Mouse (Mus musculus): Measurements from ENCODE around the gene Cpt1b. TPM values are rescaled to one million over a fixed set of nuclear protein-coding genes. Genes with fewer than 3 reads are reported as not detected.

The Cpt1b gene
- 2.1 and 6.9 TPM in 2 replicates for total RNA-seq (2015; ENCODE audit: low replicate concordance)
- total RNA-seq (2017; ENCODE audit: low replicate concordance): 0.84 and 4.4 TPM in 2 replicates

DNA sequence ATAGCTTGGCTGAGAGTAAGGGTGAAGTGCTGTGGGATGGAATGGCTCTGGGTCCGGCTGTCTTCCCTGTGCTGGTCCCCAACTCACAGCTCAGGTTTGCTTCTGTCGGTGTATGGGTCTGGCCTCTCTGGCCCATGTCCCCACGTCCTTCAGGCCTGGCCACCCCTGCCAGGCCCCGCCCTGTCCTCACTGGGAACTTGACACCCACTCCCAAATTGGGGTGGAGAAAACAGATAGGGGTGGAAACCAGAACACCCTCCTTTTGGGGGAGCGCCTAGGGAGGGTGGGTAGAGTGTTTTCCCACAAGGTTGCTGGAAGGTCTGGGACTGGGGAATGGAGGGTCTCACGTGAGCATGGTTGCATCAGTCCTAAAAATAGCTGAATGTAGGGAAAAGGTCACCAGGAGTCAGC lies at the start of gene Cpt1b:
Gene Cpt1b, minus strand, starts transcription at position 153 of the 411 bp plus-strand sequence.
- no peak for ATAC-seq (replicated peaks; ENCODE audit: low FRiP score, poor library complexity, severe bottlenecking)

DNA sequence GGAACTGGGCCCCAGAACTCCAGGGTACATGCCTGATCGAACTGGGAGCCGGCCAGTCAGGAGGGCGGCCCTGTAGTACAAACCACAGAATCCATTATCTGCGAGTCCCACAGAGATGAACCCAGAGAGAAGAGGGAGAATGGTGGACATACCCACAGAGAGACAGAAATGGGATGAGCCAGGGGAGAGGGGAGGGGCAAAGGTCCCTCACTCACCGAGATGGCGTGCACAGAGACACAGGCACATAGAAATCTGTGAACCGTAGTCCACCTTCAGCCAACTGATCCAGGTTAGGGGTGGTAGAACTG lies 49.6 kb upstream of the Cpt1b start:
- ATAC-seq (replicated peaks; ENCODE audit: low FRiP score, poor library complexity, severe bottlenecking): no peak

DNA sequence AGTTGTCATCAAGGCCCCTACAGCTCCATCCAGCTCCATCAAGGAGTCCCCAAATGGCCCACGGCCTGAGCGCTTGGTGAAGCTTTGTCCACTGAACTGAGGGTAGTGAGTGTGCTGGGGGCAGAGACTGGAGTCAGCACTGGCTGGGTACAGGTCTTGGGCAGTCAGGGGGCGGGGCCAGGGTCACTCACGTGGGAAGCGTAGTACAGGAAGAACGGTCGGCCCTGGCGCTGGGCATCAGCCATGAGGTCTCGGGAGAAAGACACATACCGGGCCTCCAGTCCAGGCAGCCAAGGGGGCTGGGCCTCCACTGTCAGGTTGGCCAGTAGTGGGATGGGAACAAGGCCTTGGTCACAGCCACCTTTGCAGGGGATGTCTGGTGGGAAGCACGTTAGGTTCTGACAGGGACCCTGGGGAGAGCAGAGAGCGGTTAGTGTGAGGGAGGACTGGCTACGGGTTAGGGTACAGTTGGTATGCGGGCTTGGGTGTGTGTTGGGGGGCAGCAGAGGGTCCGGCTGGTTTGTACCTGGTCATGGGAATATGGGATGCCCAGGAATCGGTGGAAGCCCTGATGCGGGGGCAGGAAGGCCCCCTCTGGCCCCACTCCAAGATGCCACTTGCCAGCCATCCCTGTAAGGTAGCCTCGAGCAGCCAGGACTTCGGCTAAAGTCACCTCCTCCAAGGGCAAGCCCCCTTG lies 49.1 kb upstream of the Cpt1b start:
- ATAC-seq (replicated peaks; ENCODE audit: low FRiP score, poor library complexity, severe bottlenecking): no peak

DNA sequence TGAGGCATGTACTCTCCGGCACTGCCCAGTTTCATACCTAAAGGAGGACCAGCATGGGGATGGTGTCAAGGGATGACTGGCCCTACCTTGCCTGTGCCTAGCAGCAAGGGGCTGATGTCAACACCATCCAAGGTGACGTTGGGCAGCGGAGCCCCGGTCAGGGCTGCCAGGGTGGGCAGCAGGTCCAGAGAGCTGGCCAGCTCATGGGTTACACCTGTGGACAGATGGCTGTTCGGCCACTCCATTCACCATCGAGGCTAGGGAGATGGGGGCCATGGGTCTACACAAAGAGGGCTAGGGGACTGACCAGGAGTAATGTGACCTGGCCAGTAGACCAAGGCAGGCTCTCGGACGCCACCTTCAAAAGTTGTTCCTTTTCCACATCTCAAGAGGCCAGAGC lies 48.3 kb upstream of the Cpt1b start:
- ATAC-seq (replicated peaks; ENCODE audit: low FRiP score, poor library complexity, severe bottlenecking): no peak

DNA sequence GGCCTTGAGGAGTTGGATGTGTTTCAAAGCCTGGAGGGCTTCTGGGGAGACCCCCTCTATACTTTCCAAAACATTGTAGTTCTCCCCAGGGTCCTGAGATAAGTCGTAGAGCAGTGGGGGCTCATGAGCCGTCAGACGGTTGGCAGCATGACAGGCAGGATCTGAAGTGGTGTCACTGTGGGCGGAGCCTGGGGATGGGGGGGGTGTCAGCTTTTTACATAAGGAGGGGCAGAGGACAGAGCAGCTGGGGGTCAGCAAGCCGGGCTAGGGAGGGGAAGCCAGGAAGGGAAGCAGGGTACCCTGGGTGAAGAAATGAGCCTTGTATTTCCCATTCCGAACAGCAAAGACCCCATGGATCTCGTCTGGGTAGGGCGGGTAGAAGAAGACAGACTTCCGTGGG lies 47.7 kb upstream of the Cpt1b start:
- ATAC-seq (replicated peaks; ENCODE audit: low FRiP score, poor library complexity, severe bottlenecking): no peak

DNA sequence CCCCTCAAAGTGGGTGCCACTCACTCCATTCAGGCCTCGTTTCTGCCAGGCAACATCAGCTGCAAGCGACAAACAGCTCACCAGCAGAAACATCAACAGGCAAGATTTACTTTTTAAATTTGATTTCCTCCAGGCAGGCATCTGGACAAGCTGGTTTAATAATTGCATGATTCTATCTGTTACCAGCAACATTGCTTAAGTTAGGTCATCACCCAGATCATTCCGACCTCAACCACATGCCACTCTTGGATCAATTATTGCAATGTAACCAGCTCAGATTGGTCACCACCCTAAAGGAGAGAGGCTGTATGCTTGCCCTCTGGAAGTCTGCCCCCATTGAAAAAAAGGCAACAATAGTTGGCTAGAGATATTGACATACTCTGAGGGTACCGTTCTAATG lies 45.8 kb upstream of the Cpt1b start:
- no peak for ATAC-seq (replicated peaks; ENCODE audit: low FRiP score, poor library complexity, severe bottlenecking)

DNA sequence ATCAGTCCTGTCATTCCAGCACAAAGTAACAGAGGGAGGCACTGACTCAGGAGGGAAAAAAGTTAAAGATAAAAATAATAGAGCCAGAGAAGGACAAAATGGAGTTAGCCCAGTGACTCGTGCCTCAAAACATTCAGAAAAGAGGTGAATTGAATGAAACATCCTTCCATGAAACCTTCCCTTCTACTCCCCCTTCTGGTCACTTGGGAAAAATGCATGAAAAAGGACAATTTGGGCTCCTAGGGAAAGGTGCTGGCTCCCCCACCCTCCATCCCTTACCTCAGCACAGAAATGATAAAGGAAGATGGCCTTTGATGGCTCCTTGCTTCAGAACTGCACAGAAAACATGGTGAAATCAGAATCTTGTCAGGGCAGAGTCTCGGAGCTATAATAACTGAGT lies 42.9 kb upstream of the Cpt1b start:
- ATAC-seq (replicated peaks; ENCODE audit: low FRiP score, poor library complexity, severe bottlenecking): no peak

DNA sequence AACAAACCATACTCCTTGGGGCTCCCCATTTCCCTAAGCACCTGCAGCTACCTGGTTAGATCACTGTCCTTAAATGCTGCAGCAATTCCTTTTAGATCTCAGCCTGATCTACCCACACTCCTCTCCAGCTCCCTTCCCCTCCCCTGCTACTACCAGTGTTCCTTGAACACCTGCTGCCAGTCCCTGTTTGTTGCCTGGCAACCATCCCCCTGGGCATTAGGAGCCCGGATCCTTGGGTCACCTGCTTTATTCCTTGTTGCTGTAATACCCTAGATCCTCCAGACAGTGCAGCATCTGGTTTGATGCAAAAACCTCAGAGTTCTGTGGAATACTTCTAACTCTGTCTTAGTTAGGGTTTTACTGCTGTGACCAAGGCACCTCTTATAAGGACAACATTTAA lies 39.4 kb upstream of the Cpt1b start:
- ATAC-seq (replicated peaks; ENCODE audit: low FRiP score, poor library complexity, severe bottlenecking): no peak

DNA sequence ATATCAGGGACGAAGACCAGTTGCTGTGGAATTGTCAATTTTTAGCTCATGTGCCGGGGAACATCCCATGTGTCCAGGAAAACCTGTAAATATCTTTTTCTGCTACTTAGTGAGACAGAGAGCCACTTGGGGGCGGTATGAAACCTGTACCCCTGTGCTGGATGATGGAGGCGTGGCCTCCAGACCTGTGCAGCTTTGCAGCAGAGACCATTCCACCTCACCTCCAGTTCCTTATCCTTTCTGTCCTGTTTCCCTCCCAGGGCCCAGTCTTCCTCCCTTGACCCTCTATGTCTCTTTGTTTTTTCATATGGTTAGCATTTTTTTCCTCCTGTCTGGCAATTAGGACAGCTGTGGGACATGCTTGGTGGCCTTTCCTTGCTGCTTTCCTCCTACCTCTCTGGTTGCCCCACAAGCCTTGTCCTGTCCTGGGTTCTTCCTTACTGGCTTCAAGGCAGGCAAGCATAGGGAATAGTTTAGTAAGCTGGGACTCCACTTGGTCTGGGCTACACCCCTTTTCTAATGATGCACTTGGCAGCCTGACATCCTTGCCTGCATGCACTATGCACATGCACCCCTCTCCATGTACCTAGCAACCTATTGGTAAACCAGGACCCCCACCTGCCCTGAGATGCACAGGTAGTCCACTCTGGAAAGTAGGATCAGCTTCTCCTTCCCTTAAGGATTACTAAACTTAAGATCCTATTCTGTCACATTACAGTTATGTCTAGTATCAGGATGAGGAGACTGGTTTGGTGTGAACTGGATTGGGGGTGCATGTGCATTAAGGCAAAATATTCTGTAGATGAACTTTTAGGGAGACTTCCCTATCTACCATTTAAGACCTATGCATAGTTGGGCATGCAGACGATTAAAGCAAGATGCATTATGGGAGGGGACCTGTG lies 37.9 kb upstream of the Cpt1b start:
- no peak for ATAC-seq (replicated peaks; ENCODE audit: low FRiP score, poor library complexity, severe bottlenecking)

DNA sequence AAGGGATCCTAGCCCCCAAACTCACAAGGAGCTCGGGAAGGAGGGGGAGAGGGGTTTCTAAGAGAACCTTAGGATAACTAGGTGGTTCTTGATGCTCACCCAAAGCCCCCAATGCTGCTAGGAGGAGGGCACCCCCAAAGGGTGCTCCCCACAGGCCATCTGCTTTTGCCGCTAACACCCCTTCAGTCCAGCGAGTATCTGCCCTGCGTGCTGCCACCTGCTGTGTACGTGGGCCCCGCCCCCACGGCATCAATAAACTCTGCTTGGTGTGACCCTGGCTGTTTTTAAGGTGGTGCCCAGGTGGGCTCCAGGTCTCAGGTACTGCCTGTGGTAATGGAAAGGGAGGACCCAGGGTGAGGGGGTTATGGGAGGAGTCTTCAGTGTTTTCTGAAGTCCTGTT lies 36.5 kb upstream of the Cpt1b start:
- ATAC-seq (replicated peaks; ENCODE audit: low FRiP score, poor library complexity, severe bottlenecking): no peak

DNA sequence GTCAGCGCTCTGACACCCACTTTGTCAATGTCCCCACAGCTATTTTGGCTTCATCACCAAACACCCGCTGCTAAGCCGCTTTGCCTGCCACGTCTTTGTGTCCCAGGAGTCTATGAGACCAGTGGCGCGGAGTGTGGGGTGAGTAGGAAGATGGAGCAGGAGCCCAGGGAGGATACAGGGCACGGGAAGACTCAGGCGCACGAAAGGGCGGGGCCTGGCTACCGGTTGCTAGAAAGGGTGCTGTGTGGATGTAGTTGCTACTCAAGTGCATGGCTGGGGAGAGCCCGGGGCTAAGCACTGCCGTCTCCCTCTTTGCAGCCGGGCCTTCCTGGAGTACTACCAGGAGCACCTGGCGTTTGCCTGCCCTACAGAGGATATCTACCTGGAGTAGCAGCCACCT lies 35.7 kb upstream of the Cpt1b start:
- no peak for ATAC-seq (replicated peaks; ENCODE audit: low FRiP score, poor library complexity, severe bottlenecking)

DNA sequence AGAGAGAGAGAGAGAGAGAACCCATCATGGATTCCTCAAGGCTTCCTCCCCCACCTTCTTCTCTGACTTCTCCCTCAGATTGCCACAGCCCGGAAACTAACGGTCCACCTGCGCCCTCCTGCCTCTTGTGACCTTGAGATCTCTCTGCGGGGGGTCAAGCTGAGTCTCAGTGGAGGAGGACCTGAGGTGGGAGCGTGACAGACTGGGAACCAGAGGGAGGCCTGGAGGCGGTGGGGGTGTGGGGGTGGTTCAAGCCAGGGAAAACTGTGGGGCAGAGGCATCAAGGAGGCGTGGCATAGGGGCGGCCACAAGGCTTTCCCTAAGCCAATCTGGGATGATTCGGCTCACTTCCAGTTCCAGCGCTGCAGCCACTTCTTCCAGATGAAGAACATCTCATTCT lies 34.6 kb upstream of the Cpt1b start:
- no peak for ATAC-seq (replicated peaks; ENCODE audit: low FRiP score, poor library complexity, severe bottlenecking)

DNA sequence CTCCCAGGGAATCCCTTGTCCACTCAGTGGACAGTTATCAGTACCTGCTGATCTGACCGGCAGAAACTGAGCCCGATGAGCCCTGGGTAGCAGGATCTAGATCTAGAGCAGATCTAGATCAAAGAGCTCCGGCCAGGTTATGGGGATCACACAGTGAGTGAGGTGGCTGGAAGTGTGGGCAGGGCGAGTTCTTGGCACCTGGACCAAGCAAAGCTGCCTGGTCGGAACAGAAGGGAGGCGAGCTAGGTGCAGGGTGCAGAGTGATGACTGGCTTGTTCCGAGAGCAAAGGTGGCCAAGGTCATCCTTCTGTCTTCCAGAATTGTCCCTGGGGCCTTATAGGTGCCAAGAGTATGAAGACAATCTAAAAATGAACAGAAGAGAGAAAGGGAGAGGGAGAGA lies 34.2 kb upstream of the Cpt1b start:
- no peak for ATAC-seq (replicated peaks; ENCODE audit: low FRiP score, poor library complexity, severe bottlenecking)

DNA sequence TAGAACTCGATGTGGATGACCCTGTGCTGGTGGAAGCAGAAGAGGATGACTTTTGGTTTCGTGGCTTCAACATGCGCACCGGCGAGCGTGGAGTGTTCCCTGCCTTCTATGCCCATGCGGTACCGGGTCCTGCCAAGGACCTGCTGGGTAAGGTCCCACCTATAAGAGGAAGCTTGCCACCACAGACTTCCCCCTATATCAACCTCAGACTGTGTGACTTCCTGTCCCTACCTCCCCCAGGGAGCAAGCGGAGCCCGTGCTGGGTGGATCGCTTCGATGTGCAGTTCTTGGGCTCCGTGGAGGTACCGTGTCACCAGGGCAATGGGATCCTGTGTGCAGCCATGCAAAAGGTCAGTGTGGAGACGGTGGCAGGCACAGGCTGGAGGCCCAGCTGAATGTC lies 33.3 kb upstream of the Cpt1b start:
- no peak for ATAC-seq (replicated peaks; ENCODE audit: low FRiP score, poor library complexity, severe bottlenecking)

DNA sequence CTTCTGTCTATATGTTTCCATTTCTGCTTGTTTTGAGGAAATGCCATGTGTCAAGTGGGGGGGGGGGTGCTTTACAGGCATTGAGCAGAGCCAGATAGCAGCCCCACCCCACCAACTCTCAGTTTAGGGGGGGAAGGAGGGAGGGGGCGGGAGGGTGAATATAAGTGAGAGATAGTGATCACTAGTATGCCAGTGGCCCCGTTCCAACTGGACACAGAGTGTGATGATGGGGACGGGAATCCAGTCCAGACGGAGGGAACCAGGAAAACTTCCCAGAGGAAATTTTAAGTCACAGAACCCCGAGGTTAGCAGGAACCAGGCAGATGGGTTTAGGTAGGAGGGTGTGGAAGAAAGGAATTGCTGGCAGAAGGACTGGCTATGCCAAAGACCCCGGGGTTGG lies 30.0 kb upstream of the Cpt1b start:
- ATAC-seq (replicated peaks; ENCODE audit: low FRiP score, poor library complexity, severe bottlenecking): no peak

DNA sequence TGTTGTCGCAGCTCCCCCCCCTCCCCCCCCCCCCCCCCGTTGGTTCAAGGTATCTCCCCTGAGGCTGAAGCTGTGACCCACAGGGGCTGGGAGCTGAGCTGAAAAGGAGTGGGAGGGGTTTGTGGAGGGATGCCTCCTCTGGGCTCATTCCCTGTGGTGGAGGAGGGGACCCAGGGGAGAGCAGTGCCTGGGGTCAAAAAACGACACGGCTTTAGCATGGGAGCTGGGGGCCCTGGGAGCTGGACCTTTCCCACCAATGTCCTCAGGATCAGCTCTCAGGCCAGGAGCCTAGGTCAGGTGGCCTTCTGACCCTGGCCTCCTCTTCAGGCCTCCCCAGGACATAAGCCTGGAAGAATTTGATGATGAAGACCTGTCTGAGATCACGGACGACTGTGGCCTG lies 29.2 kb upstream of the Cpt1b start:
- ATAC-seq (replicated peaks; ENCODE audit: low FRiP score, poor library complexity, severe bottlenecking): no peak

DNA sequence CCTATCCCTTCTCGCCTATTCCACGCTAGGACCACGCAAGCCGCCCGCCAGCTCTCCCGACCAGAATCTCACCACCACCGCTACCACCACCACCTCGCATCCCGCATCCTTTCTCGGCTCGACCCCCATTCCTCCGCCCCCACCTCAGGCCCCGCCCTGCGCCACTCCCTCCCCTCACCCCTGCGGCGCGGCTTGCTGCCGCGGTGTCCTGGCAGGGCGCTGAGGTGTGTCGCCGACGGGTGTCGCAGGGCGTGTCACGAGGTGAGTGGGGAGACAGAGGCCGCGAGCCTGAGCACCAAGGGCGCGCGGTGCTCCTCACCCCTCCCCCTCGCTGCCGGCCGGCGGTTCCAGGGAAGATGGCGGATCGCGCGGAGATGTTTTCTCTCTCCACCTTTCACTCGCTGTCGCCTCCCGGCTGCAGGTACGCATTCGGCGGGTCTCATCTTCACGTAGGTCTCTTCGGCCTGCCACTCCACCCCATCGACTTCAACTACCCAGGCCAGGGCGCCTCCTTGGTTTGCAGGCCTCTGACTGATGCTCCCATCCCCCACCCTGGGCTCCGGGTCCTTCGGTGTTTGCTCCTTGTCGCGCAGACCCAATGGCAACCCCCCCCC lies 28.3 kb upstream of the Cpt1b start, which contains the start of gene Mapk8ip2:
Gene Mapk8ip2, plus strand, starts transcription at position 49 of the 614 bp plus-strand sequence.
- ATAC-seq (replicated peaks; ENCODE audit: low FRiP score, poor library complexity, severe bottlenecking): no peak

DNA sequence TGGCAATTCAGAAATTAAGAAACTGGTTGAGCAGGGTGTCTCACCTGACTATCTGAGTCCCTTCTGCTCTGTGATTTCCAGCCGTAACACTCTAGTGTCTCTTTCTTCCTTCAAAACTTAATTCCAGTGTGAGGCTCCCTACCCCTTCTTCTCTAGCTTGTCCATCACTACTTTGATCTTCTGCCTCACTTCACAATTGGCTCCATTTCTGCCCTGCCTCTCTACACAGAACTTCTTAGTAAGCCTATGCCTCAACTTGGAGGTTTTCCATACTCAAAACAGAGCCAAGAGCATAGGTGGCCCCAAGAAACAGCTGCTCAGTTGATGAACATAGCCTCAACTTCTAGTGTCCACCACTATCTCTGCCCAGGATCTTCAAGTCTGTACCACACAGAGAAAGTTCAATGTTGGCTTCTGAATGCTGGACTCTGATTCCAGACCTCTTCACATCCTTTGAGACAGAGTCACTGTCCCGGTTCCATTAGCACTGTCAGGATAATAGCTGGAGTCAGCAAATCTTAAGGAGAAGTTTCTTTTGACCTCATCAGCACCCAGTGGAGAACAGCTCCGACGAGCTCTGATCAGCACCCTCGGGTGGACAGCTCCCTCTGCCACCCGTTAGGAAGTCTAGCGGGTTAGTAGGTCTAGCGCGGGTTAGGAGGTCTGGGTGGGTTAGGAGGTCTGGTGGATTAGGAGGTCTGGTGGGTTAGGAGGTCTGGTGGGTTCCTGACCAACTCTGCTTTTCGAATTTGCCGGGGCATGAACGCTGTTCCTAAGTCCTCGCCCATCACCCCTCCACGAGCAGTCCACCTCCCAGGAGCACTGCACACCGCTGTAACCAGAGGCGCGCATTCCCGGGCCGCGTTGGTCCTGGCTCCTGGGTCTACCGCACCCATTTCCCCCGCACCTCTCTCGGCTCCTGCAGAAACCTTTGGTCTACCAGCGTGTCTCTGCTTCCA lies 27.5 kb upstream of the Cpt1b start:
- ATAC-seq (replicated peaks; ENCODE audit: low FRiP score, poor library complexity, severe bottlenecking): no peak

DNA sequence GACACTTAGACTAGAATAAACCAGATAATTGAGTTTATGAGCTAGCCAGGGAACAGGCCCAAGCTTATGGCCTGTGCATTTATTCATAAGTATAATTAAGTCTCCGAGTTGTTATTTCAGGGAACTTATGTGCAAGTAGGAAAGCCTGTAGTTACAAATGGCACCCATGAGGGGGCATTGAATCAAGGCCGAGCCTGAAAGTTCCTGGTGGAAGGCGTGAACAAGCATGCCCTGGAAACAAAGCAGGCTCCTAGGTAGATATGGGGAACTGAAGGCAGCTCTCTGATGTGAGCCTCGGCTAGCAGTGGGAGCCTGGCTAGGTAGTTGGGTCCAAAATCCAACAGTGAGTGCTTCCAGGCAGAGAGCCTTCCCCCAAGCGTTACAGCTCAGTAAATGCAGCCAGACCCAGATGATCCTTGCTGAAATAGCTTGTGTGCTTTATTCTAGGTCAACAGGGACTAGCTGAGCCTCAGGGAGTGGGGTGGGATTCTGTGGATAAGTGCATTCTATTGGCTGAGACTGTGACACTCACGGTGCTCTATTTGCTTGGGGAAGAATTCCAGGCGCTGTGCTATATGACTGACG lies 16.9 kb upstream of the Cpt1b start:
- ATAC-seq (replicated peaks; ENCODE audit: low FRiP score, poor library complexity, severe bottlenecking): no peak
